Mouse (Mus musculus) liver, embryonic 14.5 days (tissue): ENCODE measurements around the gene Map4k2.
"Not testable (repeated sequence)": the region's sequence is repeated elsewhere in the genome, so short reads cannot be mapped to it uniquely, and the experiment has no call there.

Source experiments
- CTCF ChIP-seq: IDR thresholded peaks from 2 replicates; pipeline ENCODE4 v1.5.1; 2016; ENCODE audit warnings: antibody characterized with exemption, low read depth, control low read depth
- EP300 ChIP-seq: IDR thresholded peaks from 2 replicates; pipeline ENCODE4 v1.6.1; 2016; ENCODE audit warnings: antibody characterized with exemption, low read depth

DNA sequence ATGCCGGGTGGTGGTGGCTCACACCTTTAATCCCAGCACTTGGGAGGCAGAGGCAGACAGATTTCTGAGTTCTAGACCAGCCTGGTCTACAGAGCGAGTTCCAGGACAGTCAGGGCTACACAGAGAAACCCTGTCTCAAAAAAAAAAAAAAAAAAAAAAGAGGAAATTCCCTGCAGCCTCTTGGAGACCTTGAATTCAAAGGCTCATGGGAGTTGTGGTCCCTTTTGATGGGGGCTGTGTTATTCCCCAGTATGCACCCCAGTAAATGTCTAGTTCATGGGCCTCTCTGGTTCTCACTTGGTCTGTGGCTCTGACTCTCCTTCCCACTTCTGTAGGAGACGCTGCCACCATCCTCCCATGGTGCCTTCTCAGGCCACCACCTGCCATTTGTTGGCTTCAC, 29.2 kb upstream of the Map4k2 start:
- TF ChIP-seq CTCF, EP300: not testable (repeated sequence)
